Mouse (Mus musculus) lung, postnatal 0 days (tissue): ENCODE results near the gene Cd36. TPM values are rescaled to one million over a fixed set of nuclear protein-coding genes. Genes with fewer than 3 reads are reported as not detected.
"Not testable (repeated sequence)": the region's sequence is repeated elsewhere in the genome, so short reads cannot be mapped to it uniquely, and the experiment has no call there.

Experiments used
- ATAC-seq: fragments of 200-750 bp; cut with Nextera tagmentation; 2 replicates; pipeline ENCODE4 v1.8.0; 2017; ENCODE audit warnings: moderate library complexity
- DNase-seq: peaks from one replicate; pipeline ENCODE4 v3.0.0-alpha.2; 2016; ENCODE audit warnings: low spot score
- H3K27ac ChIP-seq: fragments of 300-500 bp; sonication (generic); 2 replicates; pipeline ENCODE4 v1.5.1; 2014; ENCODE audit warnings: antibody characterized with exemption, mild to moderate bottlenecking, low read length, mixed read lengths
- H3K27me3 ChIP-seq: fragments of 300-500 bp; sonication (generic); replicated peaks from 2 replicates; pipeline ENCODE4 v1.6.1; 2014; ENCODE audit warnings: low read length, mixed read lengths; ENCODE audit not compliant: insufficient read depth
- H3K36me3 ChIP-seq: fragments of 300-500 bp; sonication (generic); 2 replicates; pipeline ENCODE4 v1.6.1; 2014; ENCODE audit warnings: low read length, mixed read lengths; ENCODE audit not compliant: insufficient read depth
- H3K4me1 ChIP-seq: fragments of 300-500 bp; sonication (generic); 2 replicates; pipeline ENCODE4 v1.6.1; 2014; ENCODE audit warnings: antibody characterized with exemption, low read depth, low read length, mixed read lengths; ENCODE audit not compliant: insufficient read depth
- H3K4me2 ChIP-seq: fragments of 300-500 bp; sonication (generic); replicated peaks from 2 replicates; pipeline ENCODE4 v1.6.1; 2014; ENCODE audit warnings: low read depth, mild to moderate bottlenecking, low read length, moderate library complexity, mixed read lengths
- H3K4me3 ChIP-seq: fragments of 300-500 bp; sonication (generic); 2 replicates; pipeline ENCODE4 v1.5.1; 2014; ENCODE audit warnings: low read depth, low read length
- H3K9ac ChIP-seq: fragments of 300-500 bp; sonication (generic); replicated peaks from 2 replicates; pipeline ENCODE4 v1.6.1; 2014; ENCODE audit warnings: low read depth, mild to moderate bottlenecking
- H3K9me3 ChIP-seq: fragments of 300-500 bp; sonication (generic); 2 replicates; pipeline ENCODE4 v1.6.1; 2016; ENCODE audit warnings: low read length, mixed read lengths
- CTCF ChIP-seq: IDR thresholded peaks from 2 replicates; pipeline ENCODE4 v1.5.1; 2016; ENCODE audit warnings: antibody characterized with exemption, mild to moderate bottlenecking
- EP300 ChIP-seq: IDR thresholded peaks from 2 replicates; pipeline ENCODE4 v1.6.1; 2016; ENCODE audit warnings: antibody characterized with exemption, mild to moderate bottlenecking, control low read depth
- WGBS: fragments of 180-500 bp; shearing (Covaris S2); extraction: QIAGEN DNeasy Blood & Tissue Kit; methylation state at CpG from one replicate; pipeline ENCODE4 v1.1.7; 2014; 5-methylcytosine and 5-hydroxymethylcytosine counted together
- polyA plus RNA-seq: library from polyadenylated mRNA; unstranded; fragments of >200 nt; fragmentation: Nextera tagmentation; extraction: Ambion mirVana; gene quantifications from 2 replicates; pipeline ENCODE4 v1.2.1, GENCODE M21; 2015

The Cd36 gene
- polyA plus RNA-seq = 448 and 458 TPM in 2 replicates

DNA sequence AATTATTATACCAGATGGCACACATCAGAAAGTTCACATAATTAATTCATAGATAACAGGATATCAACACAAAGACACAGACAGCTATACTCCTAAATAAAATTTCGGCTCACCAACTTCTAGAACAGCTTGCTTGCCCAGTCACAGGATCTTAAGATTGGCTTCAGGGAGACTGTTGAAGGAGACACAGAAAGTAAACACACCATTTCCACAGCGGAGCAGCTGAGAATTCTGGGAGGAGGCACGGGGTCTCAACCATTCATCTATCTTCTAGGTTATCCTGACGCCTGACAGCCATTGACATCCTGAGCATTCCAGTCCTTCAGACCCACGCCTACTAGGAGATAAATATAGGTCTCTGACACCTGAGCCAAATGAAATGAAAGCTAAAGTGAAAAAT, at the start of gene Cd36:
Gene Cd36 (minus strand): TSS at position 204 of the 400 bp plus-strand sequence.
- DNase-seq (peak; percentile 62), ATAC-seq (peak; percentile 73)
- Histone ChIP-seq H3K36me3 (no peaks in the 10 kb centered on the region), H3K27me3 (no peaks in the 10 kb centered on the region), H3K9me3 (no peaks in the 10 kb centered on the region), H3K4me3 (peak within 1 kb of the TSS; percentile 19; the same call in 1 of the 2 replicates), H3K9ac (peak within 1 kb of the TSS; percentile 9), H3K4me2 (peak within 1 kb of the TSS; percentile 25), H3K4me1 (peaks cover 4% of the 10 kb centered on the region; the same call in 1 of the 2 replicates), H3K27ac (peak within 1 kb of the TSS; percentile 62)
- 7% methylated on average over 5 of the region's 5 CpGs for WGBS
- TF ChIP-seq CTCF = no peak
- peak; percentile 76 for TF ChIP-seq EP300

DNA sequence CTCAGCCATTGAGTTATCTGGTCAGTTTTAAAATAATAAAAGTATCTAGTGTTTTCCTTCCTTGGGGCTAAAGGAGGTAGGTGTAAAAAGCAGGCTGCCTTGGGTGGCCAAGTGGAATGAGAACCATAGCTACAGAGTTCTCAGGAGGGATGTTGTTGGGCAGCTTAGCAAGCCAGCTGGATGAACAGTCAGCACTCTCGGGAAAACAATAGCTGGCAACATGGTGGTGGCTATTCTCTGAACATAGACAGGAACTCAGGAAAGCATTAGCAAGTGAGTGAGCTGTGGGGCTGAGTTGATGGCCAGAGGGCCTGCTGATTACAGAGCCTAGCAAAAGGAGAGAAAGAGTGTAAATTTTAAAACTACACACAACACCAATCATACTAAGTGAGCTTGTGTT, 45.9 kb upstream of the Cd36 start:
- no peak overlapping the region for H3K4me2 ChIP-seq
- no peaks in the 10 kb centered on the region for H3K9me3 ChIP-seq
- DNase-seq (no peak), ATAC-seq (no peak)
- no peaks in the 10 kb centered on the region for H3K4me1 ChIP-seq
- H3K9ac ChIP-seq = no peak overlapping the region
- no peaks in the 10 kb centered on the region for H3K36me3 ChIP-seq
- no peak overlapping the region for H3K4me3 ChIP-seq
- TF ChIP-seq EP300 (no peak), CTCF (no peak)
- no peaks in the 10 kb centered on the region for H3K27me3 ChIP-seq
- H3K27ac ChIP-seq = no peak overlapping the region
- WGBS = 50% methylated on average over 1 of the region's 1 CpGs

DNA sequence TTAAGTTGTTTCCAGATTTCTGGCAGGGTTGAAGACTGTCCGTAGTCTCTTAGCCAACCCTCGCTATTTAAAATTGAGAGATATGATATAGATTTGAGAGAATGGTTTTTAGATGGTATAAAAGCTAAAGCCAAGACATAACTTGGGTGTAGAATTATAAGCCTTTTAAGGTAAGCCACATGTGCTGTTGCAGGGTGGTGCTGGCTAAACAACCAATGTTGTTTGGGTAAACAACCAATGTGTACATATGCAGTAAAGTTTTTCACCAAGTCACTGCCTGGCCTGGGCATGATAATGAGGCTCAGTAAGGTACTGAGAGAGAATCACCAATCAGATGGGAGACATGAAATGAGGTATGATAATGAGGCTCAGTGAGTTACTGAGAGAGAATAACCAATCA, 43.0 kb upstream of the Cd36 start:
- not testable (repeated sequence) for H3K27ac ChIP-seq, H3K9me3 ChIP-seq, ATAC-seq, DNase-seq, H3K4me1 ChIP-seq, H3K4me3 ChIP-seq, H3K9ac ChIP-seq, H3K36me3 ChIP-seq, H3K27me3 ChIP-seq, H3K4me2 ChIP-seq
- WGBS = 99% methylated on average over 2 of the region's 2 CpGs

DNA sequence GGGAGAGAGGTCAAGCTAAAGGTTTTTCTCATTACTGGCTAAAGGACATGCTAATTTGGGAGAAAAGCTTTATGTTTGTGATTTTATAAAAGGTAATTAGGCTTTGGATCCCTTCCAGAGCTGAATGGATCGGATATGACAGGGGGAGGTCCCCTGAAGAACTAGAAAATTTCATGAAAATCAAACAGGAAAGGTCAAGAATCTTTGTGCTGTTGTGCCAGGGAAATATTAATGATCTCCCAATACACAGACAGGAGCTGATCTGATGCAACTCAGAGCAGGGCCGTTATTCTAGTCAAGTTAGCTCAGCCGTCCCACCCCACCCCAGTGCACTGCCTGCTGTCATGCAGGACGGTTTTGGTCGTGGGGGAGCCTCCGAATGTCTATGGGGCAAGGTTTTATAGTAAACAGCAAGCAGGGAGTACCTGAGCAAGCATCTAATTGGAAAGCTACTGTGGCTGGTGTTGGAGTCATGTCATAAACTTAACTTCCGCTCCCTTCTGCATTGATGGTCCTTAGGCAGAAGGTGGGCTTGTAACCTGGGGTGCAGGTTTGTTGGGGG, 40.5 kb upstream of the Cd36 start:
- ATAC-seq = no peak
- Histone ChIP-seq H3K9me3 (no peaks in the 10 kb centered on the region), H3K4me2 (no peak overlapping the region), H3K4me1 (no peaks in the 10 kb centered on the region), H3K27me3 (no peaks in the 10 kb centered on the region), H3K4me3 (no peak overlapping the region), H3K9ac (no peak overlapping the region), H3K27ac (no peak overlapping the region), H3K36me3 (no peaks in the 10 kb centered on the region)
- TF ChIP-seq EP300 = no peak
- 64% methylated on average over 7 of the region's 7 CpGs for WGBS
- DNase-seq = peak; percentile 12

DNA sequence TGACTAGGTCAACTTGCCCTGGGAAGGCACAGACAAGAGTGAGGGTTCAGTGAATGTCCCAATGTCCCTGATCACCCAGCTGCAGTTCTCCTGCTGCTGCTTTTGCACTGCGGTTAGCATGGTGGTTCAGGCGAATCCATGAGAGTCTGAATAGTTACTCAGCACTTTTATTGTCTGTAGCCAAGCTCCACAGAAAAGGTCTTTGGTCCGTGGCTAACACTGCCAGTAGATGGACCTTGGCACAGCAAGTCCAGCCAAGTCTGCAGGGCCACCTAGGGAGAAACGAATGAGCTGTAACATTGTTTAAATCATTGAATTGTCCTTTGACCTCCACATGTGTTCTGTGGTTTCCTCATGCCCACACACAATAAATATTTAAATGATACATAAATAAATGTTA, 39.9 kb upstream of the Cd36 start:
- no peak for ATAC-seq
- 0 out of 2 replicates have a peak, but pooled peaks have one; percentile 15 for TF ChIP-seq CTCF
- no peak for TF ChIP-seq EP300
- 33% methylated on average over 4 of the region's 4 CpGs for WGBS

DNA sequence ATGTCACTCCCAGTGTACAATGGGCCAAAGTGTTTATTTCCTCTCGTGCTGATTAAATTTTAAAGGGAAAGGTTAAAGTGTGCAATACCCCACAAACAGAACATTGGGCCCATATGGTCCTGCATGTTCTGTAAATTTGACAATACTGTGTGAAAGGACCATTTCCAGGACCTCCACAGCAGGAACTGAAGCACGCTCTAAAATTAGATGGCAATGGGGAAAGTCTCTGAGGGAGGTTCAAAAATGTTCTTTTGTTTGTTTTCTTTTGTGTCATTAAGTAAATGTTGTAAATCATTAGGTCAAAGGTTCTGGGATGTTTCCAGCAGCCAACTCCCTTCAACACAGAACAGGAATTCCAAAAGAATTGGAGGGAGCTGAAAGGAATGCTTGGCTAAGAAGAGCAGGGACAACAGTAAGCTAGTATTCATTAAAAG, 35.5 kb upstream of the Cd36 start:
- H3K9ac ChIP-seq = no peak overlapping the region
- ATAC-seq (peak; percentile 90), DNase-seq (peak; percentile 91)
- H3K36me3 ChIP-seq = no peaks in the 10 kb centered on the region
- no peak overlapping the region for H3K4me2 ChIP-seq
- peak overlapping the region; percentile 71 for H3K27ac ChIP-seq
- H3K27me3 ChIP-seq = no peaks in the 10 kb centered on the region
- WGBS = 26% methylated on average over 2 of the region's 2 CpGs
- H3K4me1 ChIP-seq = 0 out of 2 replicates have a peak, but pooled peaks cover 4% of the 10 kb centered on the region
- TF ChIP-seq CTCF = no peak
- TF ChIP-seq EP300 = peak; percentile 80
- no peaks in the 10 kb centered on the region for H3K9me3 ChIP-seq
- H3K4me3 ChIP-seq = no peak overlapping the region

More for the DNA sequence above, 39.9 kb upstream of the Cd36 start:
- Histone ChIP-seq H3K27me3 (no peaks in the 10 kb centered on the region), H3K4me2 (no peak overlapping the region), H3K4me3 (no peak overlapping the region), H3K9me3 (no peaks in the 10 kb centered on the region), H3K9ac (no peak overlapping the region), H3K4me1 (0 out of 2 replicates have a peak, but pooled peaks cover 3% of the 10 kb centered on the region), H3K36me3 (no peaks in the 10 kb centered on the region), H3K27ac (no peak overlapping the region)
- no peak for DNase-seq
